Mouse (Mus musculus) adrenal gland, adult 18-20 months (tissue): ENCODE results near the gene Dus2. TPM values are rescaled to one million over a fixed set of nuclear protein-coding genes. Genes with fewer than 3 reads are reported as not detected.

Experiments used
- DNase-seq, 2 experiments: peaks; one replicate each; pipeline ENCODE4 v3.0.0; 2021 to 2022; ENCODE audit warnings: low spot score in 2 of 2
- long read RNA-seq, 2 experiments: library from polyadenylated mRNA; stranded (forward); transcript quantifications; one replicate each; pipeline ENCODE4 v2.0.0; 2021
- total RNA-seq, 2 experiments: library from RNA; stranded (reverse); gene quantifications; 1 replicate in 1 of 2; 2 replicates in 1 of 2; pipeline ENCODE4 v1.2.3; 2021

The Dus2 gene
- 10 to 100 TPM; 14.2 to 21.2 TPM for total RNA-seq
- long read RNA-seq, experiment 1, transcript Dus2-201 (16 exons, 1,860 nt): major isoform, 18 of 19 reads
- long read RNA-seq, experiment 1, partial matches to known transcripts: 0 of 19 reads
- long read RNA-seq, experiment 1, other reads (novel, unspliced or antisense): 0 of 19 reads
- long read RNA-seq, experiment 2, transcript Dus2-201 (16 exons, 1,860 nt): major isoform, 51 of 62 reads
- long read RNA-seq, experiment 2, partial matches to known transcripts: 0 of 62 reads
- long read RNA-seq, experiment 2, other reads (novel, unspliced or antisense): 10 of 62 reads

DNA sequence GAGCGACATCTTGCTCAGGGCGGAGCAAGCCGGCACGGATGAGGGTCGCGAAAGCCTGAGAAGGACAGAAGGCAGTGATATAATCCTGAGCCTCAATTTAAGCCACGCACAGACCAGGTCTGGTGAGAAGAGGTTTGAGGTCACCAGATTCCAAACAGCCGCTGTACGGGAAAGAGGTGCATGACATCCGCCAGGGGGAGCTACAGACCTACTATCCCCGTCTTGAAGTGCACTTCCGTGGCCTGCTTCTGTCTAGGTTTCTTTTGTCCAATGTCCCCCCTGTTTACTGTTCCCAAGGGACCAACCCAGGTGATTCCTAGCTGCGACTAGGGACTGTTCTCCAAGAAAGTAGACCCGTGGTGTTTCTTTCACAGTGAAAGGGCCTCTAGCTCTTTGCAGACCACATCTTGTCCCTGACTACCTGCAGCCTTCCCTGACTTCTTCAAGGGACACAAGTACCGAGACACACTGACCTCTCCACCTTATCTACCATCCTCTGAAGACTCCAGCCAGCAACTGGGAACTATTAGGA lies at the start of gene Dus2:
TSS of gene Dus2 (plus strand) at position 482 of the 532 bp plus-strand sequence.
- peak; percentile 82 to 88 for DNase-seq

DNA sequence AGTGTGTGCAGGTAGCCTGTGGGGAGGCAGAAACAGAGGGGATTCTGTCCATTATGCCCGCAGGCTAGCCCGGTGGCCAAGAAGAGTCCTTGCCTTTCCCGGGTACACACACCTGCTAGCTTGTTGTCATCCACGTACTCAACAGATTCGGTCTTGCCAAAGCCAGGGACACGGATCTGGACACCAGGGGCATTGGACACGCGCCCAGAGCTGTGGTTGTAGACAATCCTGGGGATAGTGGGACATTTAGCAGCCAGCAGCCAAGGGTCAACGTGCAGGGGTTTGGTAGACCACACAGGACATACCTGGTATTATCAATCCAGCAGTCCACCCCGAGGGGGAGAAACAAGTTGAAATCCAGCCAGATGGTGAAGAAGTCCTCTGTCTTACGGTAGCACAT lies 49.1 kb upstream of the Dus2 start:
- peak in 1 of 2 experiments; percentile 22 for DNase-seq

DNA sequence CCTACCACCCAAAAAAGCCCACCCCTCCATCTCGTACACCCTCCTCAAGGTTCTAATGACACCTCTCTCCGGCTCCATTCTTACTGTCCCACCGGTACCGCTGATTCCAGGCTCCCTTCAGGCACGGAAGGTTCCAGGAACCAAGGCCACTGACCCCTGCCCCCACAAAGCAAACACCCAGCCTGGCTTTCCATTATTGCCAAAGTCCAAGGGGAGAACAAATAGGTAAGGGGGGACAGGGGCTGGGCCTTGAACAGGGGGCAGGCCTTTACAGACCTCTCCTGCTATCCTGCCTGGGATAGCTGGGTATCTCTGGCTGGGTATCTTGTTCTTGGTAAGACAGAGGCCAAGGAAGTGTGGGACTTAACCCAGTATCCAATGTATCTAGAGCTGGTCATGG lies 48.6 kb upstream of the Dus2 start:
- no peak for DNase-seq

DNA sequence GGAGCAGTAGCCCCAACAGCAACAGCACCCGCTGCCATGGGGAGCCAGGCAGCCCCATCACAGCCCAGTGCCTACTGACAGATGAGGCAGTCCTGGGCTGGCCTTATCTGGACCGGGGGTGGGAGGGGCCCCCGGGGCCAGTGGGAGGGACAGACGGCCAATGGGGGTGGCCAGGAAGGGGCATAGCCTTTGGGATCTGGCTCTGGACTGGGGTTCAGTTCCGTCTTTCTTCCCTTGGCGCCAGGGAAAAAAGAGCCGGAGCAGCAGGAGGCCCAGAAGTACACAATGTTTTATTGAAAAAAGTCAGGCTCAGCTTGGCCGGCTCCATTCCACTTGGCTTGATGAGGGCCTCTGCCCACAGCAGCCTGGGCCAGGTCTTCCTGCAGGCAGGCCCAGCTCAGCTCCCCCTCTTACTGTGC lies 47.8 kb upstream of the Dus2 start, which contains the start of gene Lcat:
TSS of gene Lcat (minus strand) at position 62 of the 419 bp plus-strand sequence.
- DNase-seq: no peak

DNA sequence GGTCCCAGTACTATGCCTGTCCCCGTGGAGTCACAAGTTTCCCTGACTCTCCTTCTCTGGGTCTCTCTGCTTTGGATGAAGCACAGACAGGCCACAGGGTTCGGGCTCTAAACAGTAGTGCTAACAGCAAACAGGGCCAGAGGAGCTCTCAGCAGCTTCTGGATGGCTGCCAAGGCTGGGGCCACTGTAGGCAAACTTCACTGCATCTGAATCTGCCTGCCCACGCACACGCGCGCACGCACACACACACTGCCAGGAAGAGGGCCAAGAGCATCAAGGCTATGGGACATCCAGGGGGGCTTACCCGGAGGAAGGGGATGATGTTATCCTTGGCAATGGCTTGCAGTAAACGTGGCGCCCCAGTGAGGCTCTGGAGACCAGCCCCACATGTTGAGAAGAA lies 41.8 kb upstream of the Dus2 start:
- DNase-seq: peak; percentile 40 to 51

DNA sequence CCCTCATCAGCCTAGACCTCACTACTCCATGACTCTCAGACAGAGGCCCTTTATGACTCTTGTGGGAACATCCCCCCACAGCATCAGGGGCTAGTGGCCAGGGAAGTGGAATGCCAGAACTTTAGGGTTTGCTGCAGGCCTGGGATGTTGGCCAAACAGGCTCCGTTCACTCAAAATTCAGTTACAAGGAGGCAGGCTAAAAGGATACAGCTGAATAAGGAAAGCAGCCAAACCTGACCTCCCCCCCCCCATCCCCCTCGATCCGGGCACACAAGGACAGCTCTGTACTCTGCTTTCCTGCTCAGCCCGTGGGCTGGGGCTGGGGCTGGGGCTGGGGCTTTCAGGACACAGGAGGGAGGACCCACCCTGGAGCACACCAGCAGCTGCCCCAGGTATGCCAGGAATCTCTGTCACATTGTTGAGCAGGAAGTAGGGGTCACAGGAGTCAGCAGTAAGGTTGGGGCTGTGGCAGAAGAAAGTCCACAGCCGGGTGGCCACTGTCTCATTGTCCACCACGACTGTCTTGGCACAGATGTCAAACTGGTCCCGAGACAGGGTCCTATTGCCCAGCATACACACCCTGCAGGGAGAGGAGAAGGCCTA lies 40.0 kb upstream of the Dus2 start:
- DNase-seq: no peak

DNA sequence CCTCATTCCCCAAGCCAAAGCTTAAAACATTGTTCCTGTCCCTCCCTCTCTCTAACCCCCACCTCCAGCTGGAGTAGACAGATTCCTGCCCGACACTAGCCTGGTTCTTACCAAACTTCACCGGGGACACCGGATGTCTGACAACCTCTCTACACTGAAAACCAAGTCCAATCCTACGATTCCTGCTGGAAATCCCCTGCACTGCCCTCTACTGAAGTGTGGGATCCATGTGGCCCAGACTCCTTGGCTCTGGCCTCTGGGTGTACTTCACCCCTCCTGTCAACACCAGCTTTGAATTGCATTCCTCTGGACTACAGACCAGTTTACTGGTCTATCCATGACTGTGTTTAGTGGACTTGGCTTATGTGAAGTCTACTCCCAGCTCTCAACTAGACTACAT lies 34.6 kb upstream of the Dus2 start:
- DNase-seq: no peak

DNA sequence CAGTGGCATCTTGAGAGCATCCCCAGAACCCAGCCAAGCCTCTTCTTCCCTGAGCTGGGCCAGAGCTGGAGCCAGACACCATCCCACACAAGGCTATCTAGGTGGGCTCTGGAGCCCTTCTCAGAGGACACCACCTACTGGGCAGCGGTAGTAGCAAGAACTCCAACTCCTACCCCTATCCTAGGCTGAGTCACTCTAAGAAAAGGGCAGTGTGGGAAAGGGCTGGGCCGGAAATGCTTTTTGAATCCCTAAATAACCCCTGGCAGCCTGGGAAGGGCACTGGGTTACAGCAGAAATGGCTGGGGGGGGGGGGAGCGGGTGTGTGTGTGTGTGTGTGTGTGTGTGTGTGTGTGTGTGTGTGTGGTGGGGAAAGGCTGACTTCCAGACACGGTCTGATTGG lies 33.3 kb upstream of the Dus2 start:
- peak; percentile 23 to 42 for DNase-seq

DNA sequence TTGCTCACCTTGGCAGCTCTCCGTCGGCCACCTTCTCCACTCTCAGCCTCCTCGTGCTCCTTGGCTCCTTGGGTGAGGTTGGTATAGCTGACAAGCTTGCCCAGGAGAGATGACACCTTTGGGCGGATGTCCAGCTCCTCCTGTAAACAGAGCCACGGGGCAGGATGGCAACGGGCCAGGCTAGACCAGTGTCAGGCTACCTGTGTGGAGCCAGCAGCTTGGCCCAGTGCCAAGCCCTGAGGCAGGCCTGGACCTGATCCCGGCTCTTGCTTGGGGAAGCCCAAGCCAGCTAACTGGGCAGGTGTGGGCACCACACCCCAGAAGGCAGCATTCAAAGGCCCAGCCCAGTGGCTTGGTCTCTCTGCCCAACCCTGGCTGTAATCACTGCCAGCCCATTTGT lies 31.8 kb upstream of the Dus2 start:
- DNase-seq: peak in 1 of 2 experiments; percentile 40

DNA sequence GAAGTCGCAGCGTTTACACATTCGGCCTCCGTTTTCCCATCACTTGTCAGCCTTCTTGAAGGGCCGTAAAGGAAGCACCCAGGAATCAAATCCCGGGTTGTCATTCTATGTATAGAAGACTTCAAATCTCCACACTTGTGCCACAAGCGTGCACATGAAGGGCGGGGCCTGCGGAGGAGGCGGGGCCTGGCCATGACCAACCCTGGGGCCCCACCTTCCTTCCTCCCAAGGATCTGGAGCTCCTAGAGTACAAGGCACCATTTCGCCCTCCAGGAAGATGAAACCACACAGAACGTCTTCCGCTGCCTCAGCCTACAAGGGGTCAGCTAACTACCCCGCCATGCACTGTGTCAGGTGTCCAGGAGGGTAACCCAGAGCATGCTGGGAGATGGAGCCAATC lies 30.0 kb upstream of the Dus2 start:
- DNase-seq: no peak

DNA sequence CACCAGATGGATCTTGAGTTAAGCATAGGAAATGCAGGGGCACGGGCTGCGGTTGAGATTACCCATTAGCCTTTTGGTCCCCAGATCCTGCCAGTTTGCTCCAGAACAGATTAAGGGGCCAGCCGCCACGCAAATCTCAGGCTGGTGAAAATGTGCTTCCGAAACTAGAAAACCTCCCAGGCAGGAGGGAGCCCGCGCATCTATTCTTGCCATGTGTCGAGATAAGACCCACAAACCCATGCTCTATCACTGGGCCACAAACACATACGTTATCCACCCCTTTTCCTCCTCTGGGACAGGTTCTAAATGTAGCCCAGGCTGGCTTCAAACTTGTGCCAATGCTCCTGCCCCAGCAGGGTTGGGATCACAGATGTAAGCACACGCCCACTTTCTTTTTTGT lies 29.6 kb upstream of the Dus2 start:
- DNase-seq: no peak

DNA sequence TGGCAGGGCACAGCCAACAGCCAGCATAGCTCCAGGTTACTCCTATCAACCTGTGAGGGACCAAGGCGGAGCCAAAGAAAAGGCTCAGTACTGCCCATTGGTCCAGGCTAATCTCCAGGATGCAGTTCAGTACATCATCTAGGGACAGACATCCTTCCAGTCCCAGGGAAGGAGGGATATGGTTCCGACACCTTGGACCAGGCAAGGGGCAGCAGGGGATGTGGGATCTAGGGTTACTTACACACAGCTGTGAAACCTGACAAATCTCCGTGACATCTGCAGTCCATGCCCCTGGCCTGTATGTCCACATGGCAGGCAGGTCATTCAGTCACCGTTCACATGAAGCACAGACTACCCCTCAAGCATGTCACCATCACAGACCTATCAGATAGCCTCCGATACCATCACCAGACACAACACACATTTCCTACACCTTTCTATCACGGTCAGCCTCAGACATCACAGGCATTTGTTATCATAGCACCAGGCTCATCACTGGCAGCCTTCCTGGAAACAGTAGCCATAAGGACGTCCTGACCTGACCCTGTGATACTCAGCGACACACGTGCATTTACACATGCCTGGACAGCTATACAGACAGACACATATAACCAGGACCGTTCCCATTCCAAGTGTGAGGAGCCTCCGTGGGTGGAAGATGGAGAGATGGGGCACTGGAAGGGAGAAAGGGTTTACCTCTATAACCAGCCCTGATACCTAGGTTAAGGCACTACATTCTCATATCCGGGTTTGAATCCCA lies 26.5 kb upstream of the Dus2 start:
- no peak for DNase-seq

DNA sequence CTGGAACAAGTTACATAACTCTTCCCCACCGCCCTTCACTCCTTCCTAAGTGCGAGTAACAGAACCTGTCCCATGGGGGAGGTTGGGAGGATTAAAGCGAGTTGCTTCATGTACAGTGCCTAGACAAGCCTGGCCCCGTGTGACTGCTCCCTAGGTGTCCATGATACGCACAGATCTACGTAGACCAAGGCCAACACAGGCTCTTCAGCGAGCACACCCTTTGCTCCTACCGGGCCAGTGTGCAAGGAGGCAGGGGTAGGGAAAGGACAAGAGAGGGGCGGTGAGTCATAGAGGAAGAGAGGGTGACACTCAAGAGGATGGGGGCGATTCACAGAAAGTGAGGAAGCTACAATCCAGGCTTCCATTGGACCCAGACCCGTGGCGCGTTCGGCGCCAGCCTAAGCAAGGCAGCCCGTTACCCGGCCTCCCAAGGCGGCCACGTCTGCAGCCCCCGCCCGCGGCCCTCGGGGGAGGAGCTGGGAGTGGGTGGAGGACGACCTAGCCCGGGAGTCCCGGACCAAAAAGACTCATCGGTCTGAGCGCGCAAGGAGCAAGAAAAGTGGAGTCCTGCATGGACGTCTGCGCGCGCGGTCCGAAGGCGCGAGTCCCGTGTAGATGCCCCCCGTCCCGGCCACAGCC lies 25.8 kb upstream of the Dus2 start:
- DNase-seq: peak in 1 of 2 experiments; percentile 68

DNA sequence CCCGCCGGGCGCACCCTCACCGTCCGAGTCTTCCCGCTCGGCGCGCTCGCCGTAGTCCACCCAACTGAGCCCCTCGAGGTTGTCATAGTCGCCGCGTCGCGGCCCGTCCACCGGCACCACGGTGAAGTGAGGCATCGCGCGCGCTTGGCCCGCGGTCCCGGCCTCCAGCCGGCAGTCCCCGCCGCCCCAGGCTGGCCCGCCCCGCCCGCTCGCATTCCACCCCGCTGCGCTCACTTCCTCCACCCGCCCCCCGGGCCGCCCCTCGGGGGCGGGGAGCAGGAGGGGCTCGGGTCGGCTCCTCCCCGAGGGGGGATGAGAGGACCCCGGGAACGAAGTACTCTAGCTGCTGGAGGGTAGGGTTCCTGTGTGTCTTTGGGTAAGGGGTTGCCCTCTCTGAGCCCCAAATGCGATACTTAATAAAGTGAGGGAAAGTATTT lies 25.2 kb upstream of the Dus2 start, which contains the start of gene Slc12a4:
TSS of gene Slc12a4 (minus strand) at position 193 of the 437 bp plus-strand sequence.
- peak; percentile 76 to 81 for DNase-seq

DNA sequence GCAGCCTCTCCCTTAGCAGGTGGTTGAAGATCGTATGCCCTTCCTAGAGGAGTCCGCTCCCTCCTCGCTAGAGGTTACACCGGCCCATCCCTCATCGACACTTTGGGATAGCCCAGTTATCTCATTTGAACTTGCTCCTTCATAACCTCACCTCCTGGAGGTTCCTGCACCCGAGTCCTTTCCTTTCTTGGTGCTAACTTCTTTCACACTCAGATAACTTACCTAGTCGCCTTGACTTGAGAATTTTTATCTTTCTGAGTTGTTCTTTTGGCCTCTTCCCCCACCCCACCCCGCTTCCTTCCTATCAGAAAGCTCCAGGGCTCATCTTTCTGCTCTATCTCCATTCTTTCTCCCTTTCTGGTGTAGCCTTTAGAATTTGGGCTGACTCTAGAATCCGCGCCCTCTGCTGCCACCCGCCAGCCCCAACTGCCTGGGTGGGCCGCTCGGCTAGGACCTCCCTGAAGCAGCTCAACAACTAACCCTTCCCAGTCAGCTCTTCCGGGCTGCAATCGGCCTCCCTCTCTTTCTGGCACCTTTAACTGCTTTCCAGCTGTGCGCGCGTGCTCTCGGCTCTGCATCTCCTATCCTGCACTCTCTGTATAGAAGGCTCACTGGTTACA lies 24.3 kb upstream of the Dus2 start:
- DNase-seq: no peak

DNA sequence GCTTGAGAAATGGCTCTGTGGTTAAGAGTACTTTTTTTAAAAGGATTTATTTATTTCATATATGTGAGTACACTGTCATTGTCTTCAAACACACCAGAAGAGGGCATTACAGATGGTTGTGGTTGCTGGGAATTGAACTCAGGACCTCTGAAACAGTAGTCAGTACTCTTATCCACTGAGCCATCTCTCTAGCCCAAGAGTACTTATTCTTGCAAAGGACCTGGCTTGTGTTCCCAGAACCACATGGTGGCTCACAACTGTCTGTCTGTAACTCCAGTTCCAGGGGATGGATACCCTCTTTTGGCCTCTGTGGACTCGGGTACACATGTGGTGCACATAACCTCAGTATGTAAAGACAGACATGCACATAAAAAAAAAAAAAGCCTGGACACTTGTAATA lies 21.8 kb upstream of the Dus2 start:
- DNase-seq: no peak

DNA sequence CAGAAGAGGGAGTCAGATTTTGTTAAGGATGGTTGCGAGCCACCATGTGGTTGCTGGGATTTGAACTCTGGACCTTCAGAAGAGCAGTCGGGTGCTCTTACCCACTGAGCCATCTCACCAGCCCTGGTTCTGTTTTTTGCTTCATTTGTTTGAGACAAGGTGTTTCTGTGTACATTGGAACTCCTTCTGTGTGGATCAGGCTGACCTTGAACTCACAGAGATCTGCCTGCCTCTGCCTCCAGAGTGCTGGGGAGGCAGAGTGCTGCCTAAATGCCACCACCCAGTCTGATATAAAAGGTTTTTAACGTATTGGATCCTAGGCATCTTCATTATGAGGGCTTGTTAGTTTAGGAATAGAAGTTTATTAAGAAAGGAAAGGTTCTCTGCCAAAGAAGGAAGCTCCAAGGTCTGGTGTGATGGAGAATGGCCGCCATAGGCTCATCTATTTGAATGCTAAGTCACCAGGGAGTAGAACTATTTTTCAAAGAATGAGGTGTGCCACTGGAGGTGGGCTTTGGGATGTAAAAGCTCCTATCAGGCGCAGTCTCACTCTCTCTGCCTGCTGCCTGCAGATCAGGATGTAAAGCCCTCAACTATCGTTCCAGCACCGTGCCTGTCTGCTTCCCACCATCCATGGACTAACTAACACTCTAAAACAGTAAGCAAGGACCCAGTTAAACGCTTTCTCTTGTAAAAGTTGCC lies 20.0 kb upstream of the Dus2 start:
- no peak for DNase-seq

DNA sequence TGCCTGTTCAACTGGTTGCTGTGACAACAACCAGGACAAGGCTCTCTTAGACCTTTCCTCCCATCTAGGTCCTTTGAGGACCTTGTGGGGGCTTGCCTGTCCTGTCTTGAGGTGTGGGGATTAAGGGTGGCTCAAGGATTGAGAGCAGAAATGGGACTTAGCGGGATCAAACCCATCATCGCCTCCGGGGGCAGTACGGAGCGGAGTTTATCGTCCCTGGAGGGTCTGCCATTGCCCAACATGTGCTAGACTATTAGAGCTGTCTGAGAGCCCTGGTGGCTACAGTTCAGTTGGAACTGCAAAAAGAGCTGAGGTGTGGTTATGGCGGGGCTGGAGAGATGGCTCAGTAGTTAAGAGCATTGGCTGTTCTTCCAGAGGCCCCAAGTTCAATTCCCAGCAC lies 15.8 kb upstream of the Dus2 start:
- no peak for DNase-seq

DNA sequence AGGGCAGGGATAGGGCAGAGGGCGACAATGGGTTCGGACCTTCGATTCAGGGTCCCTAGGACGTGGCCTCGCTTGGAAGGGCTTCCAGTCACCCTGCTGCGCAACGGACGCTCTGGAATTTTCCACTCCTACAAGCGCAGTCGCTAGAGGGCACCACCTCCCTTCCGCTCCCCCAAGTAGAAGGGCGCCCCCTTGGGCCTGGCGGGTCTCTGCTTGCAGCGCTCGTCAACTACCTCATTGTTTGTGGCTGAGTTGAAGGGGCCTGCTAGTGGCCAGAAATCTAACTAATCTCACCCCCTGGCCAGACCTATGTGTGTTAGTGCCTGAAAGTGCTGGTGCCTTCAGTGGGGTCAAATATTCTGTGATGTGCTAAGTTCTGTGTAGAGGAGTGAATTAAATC lies 11.8 kb upstream of the Dus2 start, which contains the start of gene Dpep3:
TSS of gene Dpep3 (minus strand) at position 105 of the 400 bp plus-strand sequence.
- DNase-seq: no peak

DNA sequence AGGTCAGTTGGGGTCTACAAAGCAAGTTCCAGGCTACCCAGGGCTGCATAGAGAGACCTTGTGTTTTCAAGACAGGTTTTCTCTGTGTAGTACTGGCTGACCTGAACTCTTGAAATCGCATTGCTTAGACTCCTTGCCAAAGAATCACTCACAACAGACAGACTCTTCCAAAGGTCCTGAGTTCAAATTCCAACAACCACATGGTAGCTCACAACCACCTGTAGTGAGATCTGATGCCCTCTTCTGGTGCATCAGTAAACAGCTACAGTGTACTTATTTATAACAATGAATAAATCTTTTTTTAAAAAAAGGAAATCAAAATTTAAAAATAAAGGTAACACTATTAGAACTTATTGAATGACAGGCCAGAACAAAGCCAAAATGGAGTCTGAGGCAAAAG lies 10.0 kb upstream of the Dus2 start:
- no peak for DNase-seq
